Mouse (Mus musculus): Measurements from ENCODE around the gene Krt4. TPM values are rescaled to one million over a fixed set of nuclear protein-coding genes. Genes with fewer than 3 reads are reported as not detected.

Gene Krt4
- 0.11 and 0.38 TPM in 2 replicates for polyA plus RNA-seq (2014; fragmentation: Nextera tagmentation; extraction: Ambion mirVana)

GRCm38 (mm10) chr15:101924635-101925034 lies at the start of gene Krt4:
Gene Krt4, minus strand, starts transcription at chr15:101924735.
- Histone ChIP-seq H3K9me3 (ENCODE audit: control insufficient read depth, low read length) (no peaks in the 10 kb centered on the region), H3K27me3 (ENCODE audit: control insufficient read depth, insufficient read depth, low read length) (no peaks in the 10 kb centered on the region), H3K36me3 (ENCODE audit: control insufficient read depth, insufficient read depth, low read length) (no peaks in the 10 kb centered on the region), H3K27ac (ENCODE audit: low read depth, low read length) (no peak within 1 kb of the TSS), H3K4me2 (replicated peaks; ENCODE audit: low read depth, low read length) (no peak within 1 kb of the TSS), H3K4me3 (ENCODE audit: low read length) (no peak within 1 kb of the TSS), H3K9ac (ENCODE audit: low read depth, low read length) (no peak within 1 kb of the TSS), H3K4me1 (ENCODE audit: control insufficient read depth, insufficient read depth, low read length) (peaks cover 7% of the 10 kb centered on the region; the same call in 1 of the 2 replicates)
- ATAC-seq (ENCODE audit: low FRiP score, low TSS enrichment) = no peak
- WGBS = 78% methylated on average over 11 of the region's 11 CpGs

- Histone ChIP-seq H3K27me3 (ENCODE audit: control insufficient read depth, insufficient read depth, low read length) (no peaks in the 10 kb centered on the region), H3K4me2 (replicated peaks; ENCODE audit: low read depth, low read length) (no peak overlapping the region), H3K36me3 (ENCODE audit: control insufficient read depth, insufficient read depth, low read length) (no peaks in the 10 kb centered on the region), H3K9me3 (ENCODE audit: control insufficient read depth, low read length) (no peaks in the 10 kb centered on the region), H3K4me1 (ENCODE audit: control insufficient read depth, insufficient read depth, low read length) (peaks cover 32% of the 10 kb centered on the region), H3K9ac (ENCODE audit: low read depth, low read length) (no peak overlapping the region), H3K27ac (ENCODE audit: low read depth, low read length) (no peak overlapping the region), H3K4me3 (ENCODE audit: low read length) (no peak overlapping the region)
- WGBS = 15% methylated on average over 15 of the region's 15 CpGs
- no peak for ATAC-seq (ENCODE audit: low FRiP score, low TSS enrichment)
These were observed 49.0 kb upstream of the Krt4 start for GRCm38 (mm10) chr15:101973414-101974077.

DNA sequence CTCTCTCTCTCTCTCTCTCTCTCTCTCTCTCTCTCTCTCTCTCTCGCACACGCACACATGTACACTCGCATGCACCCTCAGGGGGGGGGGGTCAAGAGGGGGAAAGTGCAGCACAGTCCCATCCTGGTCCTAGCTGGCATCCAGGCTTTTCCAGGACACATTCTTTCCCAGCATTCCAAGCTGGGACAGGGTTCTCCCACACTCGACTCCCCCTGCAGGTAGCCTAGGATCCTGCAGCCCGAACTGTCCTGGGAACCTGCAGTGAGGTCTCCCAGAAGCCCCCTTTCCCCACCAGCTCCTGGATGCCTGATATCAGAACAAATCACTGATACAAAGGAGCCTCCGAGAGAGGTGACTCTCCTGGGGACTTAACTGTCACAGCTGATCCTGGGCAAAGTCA lies 46.0 kb upstream of the Krt4 start:
- Histone ChIP-seq H3K9ac (ENCODE audit: low read depth, low read length) (no peak overlapping the region), H3K27me3 (ENCODE audit: control insufficient read depth, insufficient read depth, low read length) (no peaks in the 10 kb centered on the region), H3K4me1 (ENCODE audit: control insufficient read depth, insufficient read depth, low read length) (peaks cover 8% of the 10 kb centered on the region; the same call in 1 of the 2 replicates), H3K9me3 (ENCODE audit: control insufficient read depth, low read length) (no peaks in the 10 kb centered on the region), H3K4me2 (replicated peaks; ENCODE audit: low read depth, low read length) (no peak overlapping the region), H3K4me3 (ENCODE audit: low read length) (no peak overlapping the region), H3K36me3 (ENCODE audit: control insufficient read depth, insufficient read depth, low read length) (no peaks in the 10 kb centered on the region), H3K27ac (ENCODE audit: low read depth, low read length) (no peak overlapping the region)
- 9% methylated on average over 4 of the region's 6 CpGs for WGBS
- ATAC-seq (ENCODE audit: low FRiP score, low TSS enrichment) = no peak

GRCm38 (mm10) chr15:101966808-101967207 lies 42.3 kb upstream of the Krt4 start:
- Histone ChIP-seq H3K4me2 (replicated peaks; ENCODE audit: low read depth, low read length) (no peak overlapping the region), H3K4me1 (ENCODE audit: control insufficient read depth, insufficient read depth, low read length) (no peaks in the 10 kb centered on the region), H3K4me3 (ENCODE audit: low read length) (no peak overlapping the region), H3K36me3 (ENCODE audit: control insufficient read depth, insufficient read depth, low read length) (no peaks in the 10 kb centered on the region), H3K27me3 (ENCODE audit: control insufficient read depth, insufficient read depth, low read length) (no peaks in the 10 kb centered on the region), H3K9me3 (ENCODE audit: control insufficient read depth, low read length) (no peaks in the 10 kb centered on the region), H3K27ac (ENCODE audit: low read depth, low read length) (no peak overlapping the region), H3K9ac (ENCODE audit: low read depth, low read length) (no peak overlapping the region)
- 78% methylated on average over 8 of the region's 8 CpGs for WGBS
- no peak for ATAC-seq (ENCODE audit: low FRiP score, low TSS enrichment)

DNA sequence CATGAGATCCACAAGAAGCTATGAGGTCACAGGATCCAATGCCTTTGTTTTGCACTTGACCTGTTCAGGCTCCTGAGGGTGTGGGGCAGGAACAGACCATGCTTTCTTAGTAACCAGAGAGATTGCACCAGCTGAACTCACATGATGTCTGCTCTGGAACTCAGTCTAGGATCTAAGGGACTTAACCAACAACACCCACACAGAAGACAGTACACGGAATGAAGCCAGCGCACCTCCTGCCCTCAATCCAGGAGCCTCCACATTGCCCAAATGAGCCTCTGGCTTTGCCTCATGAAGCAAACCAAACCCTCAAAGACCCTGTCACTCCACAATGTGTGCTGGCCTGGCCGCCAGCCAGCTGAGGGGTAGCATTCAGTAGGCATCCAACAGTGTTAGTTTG lies 34.4 kb upstream of the Krt4 start:
- Histone ChIP-seq H3K27ac (ENCODE audit: low read depth, low read length) (no peak overlapping the region), H3K9ac (ENCODE audit: low read depth, low read length) (no peak overlapping the region), H3K4me1 (ENCODE audit: control insufficient read depth, insufficient read depth, low read length) (no peaks in the 10 kb centered on the region), H3K36me3 (ENCODE audit: control insufficient read depth, insufficient read depth, low read length) (no peaks in the 10 kb centered on the region), H3K4me3 (ENCODE audit: low read length) (no peak overlapping the region), H3K9me3 (ENCODE audit: control insufficient read depth, low read length) (no peaks in the 10 kb centered on the region), H3K27me3 (ENCODE audit: control insufficient read depth, insufficient read depth, low read length) (peaks cover 3% of the 10 kb centered on the region; the same call in 1 of the 2 replicates), H3K4me2 (replicated peaks; ENCODE audit: low read depth, low read length) (no peak overlapping the region)
- WGBS = 78% methylated on average over 3 of the region's 3 CpGs
- no peak for ATAC-seq (ENCODE audit: low FRiP score, low TSS enrichment)

GRCm38 (mm10) chr15:101954187-101954586 lies 29.7 kb upstream of the Krt4 start, which contains the start of gene Krt78:
Gene Krt78, minus strand, starts transcription at chr15:101954287.
- Histone ChIP-seq H3K4me3 (ENCODE audit: low read length) (no peak within 1 kb of the TSS), H3K4me2 (replicated peaks; ENCODE audit: low read depth, low read length) (no peak within 1 kb of the TSS), H3K27ac (ENCODE audit: low read depth, low read length) (no peak within 1 kb of the TSS), H3K9me3 (ENCODE audit: control insufficient read depth, low read length) (no peaks in the 10 kb centered on the region), H3K4me1 (ENCODE audit: control insufficient read depth, insufficient read depth, low read length) (no peaks in the 10 kb centered on the region), H3K36me3 (ENCODE audit: control insufficient read depth, insufficient read depth, low read length) (no peaks in the 10 kb centered on the region), H3K27me3 (ENCODE audit: control insufficient read depth, insufficient read depth, low read length) (peaks cover 3% of the 10 kb centered on the region; the same call in 1 of the 2 replicates), H3K9ac (ENCODE audit: low read depth, low read length) (no peak within 1 kb of the TSS)
- WGBS = 84% methylated on average over 9 of the region's 9 CpGs
- ATAC-seq (ENCODE audit: low FRiP score, low TSS enrichment) = no peak

- Histone ChIP-seq H3K4me1 (ENCODE audit: control insufficient read depth, insufficient read depth, low read length) (no peaks in the 10 kb centered on the region), H3K27ac (ENCODE audit: low read depth, low read length) (no peak overlapping the region), H3K36me3 (ENCODE audit: control insufficient read depth, insufficient read depth, low read length) (no peaks in the 10 kb centered on the region), H3K4me3 (ENCODE audit: low read length) (no peak overlapping the region), H3K9ac (ENCODE audit: low read depth, low read length) (no peak overlapping the region), H3K9me3 (ENCODE audit: control insufficient read depth, low read length) (no peaks in the 10 kb centered on the region), H3K4me2 (replicated peaks; ENCODE audit: low read depth, low read length) (no peak overlapping the region), H3K27me3 (ENCODE audit: control insufficient read depth, insufficient read depth, low read length) (peaks cover 3% of the 10 kb centered on the region; the same call in 1 of the 2 replicates)
- ATAC-seq (ENCODE audit: low FRiP score, low TSS enrichment) = no peak
- WGBS = 87% methylated on average over 7 of the region's 7 CpGs
These were observed 28.4 kb upstream of the Krt4 start for GRCm38 (mm10) chr15:101952733-101953474.

GRCm38 (mm10) chr15:101945430-101945829 lies 20.9 kb upstream of the Krt4 start:
- H3K36me3 ChIP-seq (ENCODE audit: control insufficient read depth, insufficient read depth, low read length) = no peaks in the 10 kb centered on the region
- ATAC-seq (ENCODE audit: low FRiP score, low TSS enrichment) = no peak
- no peaks in the 10 kb centered on the region for H3K27me3 ChIP-seq (ENCODE audit: control insufficient read depth, insufficient read depth, low read length)
- no peak overlapping the region for H3K4me2 ChIP-seq (replicated peaks; ENCODE audit: low read depth, low read length)
- H3K27ac ChIP-seq (ENCODE audit: low read depth, low read length) = no peak overlapping the region
- H3K4me1 ChIP-seq (ENCODE audit: control insufficient read depth, insufficient read depth, low read length) = peaks cover 12% of the 10 kb centered on the region; the same call in 1 of the 2 replicates
- H3K4me3 ChIP-seq (ENCODE audit: low read length) = no peak overlapping the region
- 100% methylated on average over 1 of the region's 1 CpGs for WGBS
- no peak overlapping the region for H3K9ac ChIP-seq (ENCODE audit: low read depth, low read length)
- H3K9me3 ChIP-seq (ENCODE audit: control insufficient read depth, low read length) = no peaks in the 10 kb centered on the region

- Histone ChIP-seq H3K4me2 (replicated peaks; ENCODE audit: low read depth, low read length) (no peak overlapping the region), H3K27ac (ENCODE audit: low read depth, low read length) (no peak overlapping the region), H3K9ac (ENCODE audit: low read depth, low read length) (no peak overlapping the region), H3K4me3 (ENCODE audit: low read length) (no peak overlapping the region), H3K4me1 (ENCODE audit: control insufficient read depth, insufficient read depth, low read length) (peaks cover 12% of the 10 kb centered on the region; the same call in 1 of the 2 replicates), H3K36me3 (ENCODE audit: control insufficient read depth, insufficient read depth, low read length) (no peaks in the 10 kb centered on the region), H3K27me3 (ENCODE audit: control insufficient read depth, insufficient read depth, low read length) (no peaks in the 10 kb centered on the region), H3K9me3 (ENCODE audit: control insufficient read depth, low read length) (no peaks in the 10 kb centered on the region)
- WGBS = 42% methylated on average over 8 of the region's 8 CpGs
- peak; percentile 61; the same call in 1 of the 2 replicates for ATAC-seq (ENCODE audit: low FRiP score, low TSS enrichment)
These were observed 17.4 kb upstream of the Krt4 start for GRCm38 (mm10) chr15:101941948-101942347.

Data from kidney, embryonic 14.5 days (tissue).